Mouse (Mus musculus): ENCODE results near the gene Slc22a4. TPM values are rescaled to one million over a fixed set of nuclear protein-coding genes. Genes with fewer than 3 reads are reported as not detected.
"Not testable (repeated sequence)": the region's sequence is repeated elsewhere in the genome, so short reads cannot be mapped to it uniquely, and the experiment has no call there.

Slc22a4 gene
- polyA plus RNA-seq, 1 experiment from 2014 or later: 36.7 TPM

- H3K9me3 ChIP-seq (replicated peaks); H3K4me3 ChIP-seq (replicated peaks); H3K4me2 ChIP-seq; ATAC-seq (ENCODE audit: insufficient read depth); H3K27me3 ChIP-seq; H3K9ac ChIP-seq: not testable (repeated sequence)
- Histone ChIP-seq H3K27ac (replicated peaks) (peak overlapping the region; percentile 94; the same call in 1 of the 2 replicates), H3K36me3 (replicated peaks) (peaks cover 87% of the 10 kb centered on the region), H3K4me1 (replicated peaks) (peaks cover 59% of the 10 kb centered on the region)
- 46% methylated on average over 12 of the region's 12 CpGs for WGBS (ENCODE audit: insufficient replicate concordance)
These were observed 24.9 kb downstream of the Slc22a4 start for GRCm38 (mm10) chr11:54002761-54003717.

GRCm38 (mm10) chr11:54002147-54002760 is 25.6 kb downstream of the Slc22a4 start:
- Histone ChIP-seq H3K4me2 (no peak overlapping the region), H3K4me3 (replicated peaks) (no peak overlapping the region), H3K27ac (replicated peaks) (peak overlapping the region; percentile 41; the same call in 1 of the 2 replicates), H3K27me3 (no peaks in the 10 kb centered on the region), H3K36me3 (replicated peaks) (peaks cover 87% of the 10 kb centered on the region), H3K9me3 (replicated peaks) (no peaks in the 10 kb centered on the region), H3K4me1 (replicated peaks) (peaks cover 51% of the 10 kb centered on the region), H3K9ac (no peak overlapping the region)
- WGBS (ENCODE audit: insufficient replicate concordance): 15% methylated on average over 5 of the region's 5 CpGs
- ATAC-seq (ENCODE audit: insufficient read depth): no peak

DNA sequence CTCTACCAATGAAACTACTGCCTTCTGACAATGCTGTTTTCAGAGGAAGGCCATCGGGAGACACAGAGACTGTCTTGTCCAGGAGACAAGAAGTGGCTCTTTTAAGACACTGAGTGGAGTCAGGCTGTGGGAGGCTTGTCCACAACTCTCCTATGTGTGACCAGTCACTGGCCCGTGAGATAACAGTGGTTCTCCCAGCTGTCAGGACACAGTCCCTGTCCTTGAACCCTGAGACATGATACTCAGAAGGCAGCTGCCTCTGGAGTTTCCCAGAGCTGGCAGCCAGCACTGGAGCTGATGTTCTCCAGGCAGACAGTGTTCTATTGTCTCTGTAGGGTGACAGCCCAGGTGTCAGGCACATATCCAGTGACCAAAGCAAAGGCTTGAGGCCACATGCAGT is 30.2 kb downstream of the Slc22a4 start:
- no peak for ATAC-seq (ENCODE audit: insufficient read depth)
- Histone ChIP-seq H3K9me3 (replicated peaks) (no peaks in the 10 kb centered on the region), H3K4me1 (replicated peaks) (peaks cover 6% of the 10 kb centered on the region), H3K36me3 (replicated peaks) (peaks cover 99% of the 10 kb centered on the region), H3K4me3 (replicated peaks) (no peak overlapping the region), H3K27ac (replicated peaks) (no peak overlapping the region), H3K27me3 (no peaks in the 10 kb centered on the region), H3K4me2 (no peak overlapping the region), H3K9ac (no peak overlapping the region)
- 83% methylated on average over 2 of the region's 2 CpGs for WGBS (ENCODE audit: insufficient replicate concordance)

DNA sequence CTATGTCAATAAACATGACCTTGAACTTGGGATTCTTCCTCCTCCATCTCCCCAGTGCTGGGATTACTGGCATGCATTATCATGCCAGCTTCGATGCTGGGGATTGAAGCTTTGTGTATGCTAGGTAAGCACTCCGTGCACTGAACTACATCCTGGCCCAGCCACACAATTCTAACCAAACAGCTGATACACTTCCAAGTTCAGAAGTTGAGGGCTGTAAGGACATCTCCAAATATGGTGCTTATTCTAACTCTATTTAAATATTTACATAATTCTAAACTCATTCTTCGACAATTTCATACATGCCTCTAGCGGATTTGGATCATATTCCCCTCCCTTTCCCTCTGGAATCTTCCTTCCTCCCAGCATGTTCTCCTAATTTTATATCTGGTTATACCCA is 35.6 kb downstream of the Slc22a4 start:
- Histone ChIP-seq H3K36me3 (replicated peaks) (peaks cover 100% of the 10 kb centered on the region), H3K27ac (replicated peaks) (no peak overlapping the region), H3K4me2 (no peak overlapping the region), H3K9me3 (replicated peaks) (no peaks in the 10 kb centered on the region), H3K27me3 (no peaks in the 10 kb centered on the region), H3K4me3 (replicated peaks) (no peak overlapping the region), H3K4me1 (replicated peaks) (no peaks in the 10 kb centered on the region), H3K9ac (no peak overlapping the region)
- 79% methylated on average over 4 of the region's 4 CpGs for WGBS (ENCODE audit: insufficient replicate concordance)
- no peak for ATAC-seq (ENCODE audit: insufficient read depth)

DNA sequence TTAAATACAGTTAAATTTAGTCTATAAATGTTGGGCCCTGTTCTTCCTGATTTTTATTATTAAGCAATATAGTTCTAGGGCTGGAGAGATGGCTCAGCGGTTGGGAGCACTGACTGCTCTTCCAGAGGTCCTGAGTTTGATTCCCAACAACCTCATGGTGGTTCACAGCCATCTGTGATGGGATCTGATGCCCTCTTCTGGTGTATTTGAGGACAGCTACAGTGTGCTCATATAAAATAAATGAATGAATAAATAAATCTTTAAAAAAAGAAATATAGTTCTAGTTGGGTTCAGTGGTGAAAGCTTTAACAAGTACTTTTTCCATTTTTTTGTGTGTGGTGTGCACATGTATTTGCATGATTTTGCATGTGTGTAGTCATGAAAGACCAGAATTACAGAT is 38.7 kb downstream of the Slc22a4 start:
- peaks cover 99% of the 10 kb centered on the region for H3K36me3 ChIP-seq (replicated peaks)
- no peaks in the 10 kb centered on the region for H3K27me3 ChIP-seq
- 50% methylated on average over 1 of the region's 1 CpGs for WGBS (ENCODE audit: insufficient replicate concordance)
- H3K27ac ChIP-seq (replicated peaks): no peak overlapping the region
- H3K9me3 ChIP-seq (replicated peaks): no peaks in the 10 kb centered on the region
- no peak for ATAC-seq (ENCODE audit: insufficient read depth)
- H3K4me3 ChIP-seq (replicated peaks): no peak overlapping the region
- H3K4me1 ChIP-seq (replicated peaks): no peaks in the 10 kb centered on the region
- no peak overlapping the region for H3K4me2 ChIP-seq
- H3K9ac ChIP-seq: no peak overlapping the region

DNA sequence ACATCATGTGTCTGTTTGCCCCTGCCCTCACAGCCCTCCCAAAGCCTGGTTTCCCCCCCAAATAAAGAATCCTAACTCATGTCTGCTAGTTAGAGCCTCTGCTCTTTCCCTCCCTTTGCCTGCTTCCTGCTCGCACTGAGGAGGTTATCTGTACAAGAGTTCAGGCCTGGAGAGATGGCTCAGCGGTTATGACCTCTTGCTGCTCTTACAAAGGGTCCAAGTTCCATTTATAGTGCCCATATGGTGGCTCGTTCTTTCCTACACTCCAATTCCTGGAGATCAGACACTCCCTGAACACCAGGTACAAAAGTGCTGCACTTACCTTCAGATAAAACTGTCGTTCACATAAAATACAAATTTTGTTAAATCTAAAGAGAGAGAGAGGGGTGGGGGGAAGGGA is 39.8 kb downstream of the Slc22a4 start:
- Histone ChIP-seq H3K9ac (no peak overlapping the region), H3K4me3 (replicated peaks) (no peak overlapping the region), H3K36me3 (replicated peaks) (peaks cover 99% of the 10 kb centered on the region)

DNA sequence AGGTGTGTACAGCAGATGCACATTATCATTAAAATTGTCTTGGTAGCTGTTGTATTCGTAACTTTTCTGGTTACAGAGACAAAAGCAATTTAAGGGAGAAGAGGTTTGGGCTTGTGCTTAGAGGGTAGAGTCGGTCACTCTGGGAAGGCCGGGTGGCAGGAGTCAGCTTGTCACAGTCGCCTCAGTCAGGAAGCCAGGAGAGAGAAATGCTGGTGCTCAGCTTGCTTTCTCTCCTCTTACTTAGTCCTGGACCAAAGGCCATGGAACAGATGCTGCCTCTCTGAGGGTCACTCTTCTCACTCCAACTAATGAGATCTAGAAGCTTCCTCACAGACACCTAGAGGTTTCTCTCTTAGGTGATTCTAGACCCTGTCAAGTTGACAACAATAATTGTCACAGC is 46.5 kb downstream of the Slc22a4 start:
- WGBS (ENCODE audit: insufficient replicate concordance): 84% methylated on average over 4 of the region's 4 CpGs

More for the DNA sequence above, 39.8 kb downstream of the Slc22a4 start:
- H3K27ac ChIP-seq (replicated peaks): no peak overlapping the region
- H3K27me3 ChIP-seq: no peaks in the 10 kb centered on the region
- H3K4me2 ChIP-seq: no peak overlapping the region
- no peaks in the 10 kb centered on the region for H3K9me3 ChIP-seq (replicated peaks)
- H3K4me1 ChIP-seq (replicated peaks): no peaks in the 10 kb centered on the region
- ATAC-seq (ENCODE audit: insufficient read depth): no peak
- WGBS (ENCODE audit: insufficient replicate concordance): 88% methylated on average over 4 of the region's 4 CpGs

GRCm38 (mm10) chr11:53979788-53980621 is 47.9 kb downstream of the Slc22a4 start, which contains the start of gene Slc22a21:
TSS of gene Slc22a21 (minus strand) at chr11:53980332.
- ATAC-seq (ENCODE audit: insufficient read depth): peak; percentile 91
- no peak within 1 kb of the TSS for H3K27ac ChIP-seq (replicated peaks)
- WGBS (ENCODE audit: insufficient replicate concordance): 1% methylated on average over 73 of the region's 73 CpGs

More for the DNA sequence above, 46.5 kb downstream of the Slc22a4 start:
- no peak for ATAC-seq (ENCODE audit: insufficient read depth)
- Histone ChIP-seq H3K4me1 (replicated peaks) (peaks cover 18% of the 10 kb centered on the region), H3K4me3 (replicated peaks) (no peak overlapping the region), H3K27me3 (peaks cover 16% of the 10 kb centered on the region), H3K27ac (replicated peaks) (no peak overlapping the region), H3K36me3 (replicated peaks) (peaks cover 40% of the 10 kb centered on the region), H3K9me3 (replicated peaks) (no peaks in the 10 kb centered on the region), H3K4me2 (no peak overlapping the region), H3K9ac (no peak overlapping the region)

DNA sequence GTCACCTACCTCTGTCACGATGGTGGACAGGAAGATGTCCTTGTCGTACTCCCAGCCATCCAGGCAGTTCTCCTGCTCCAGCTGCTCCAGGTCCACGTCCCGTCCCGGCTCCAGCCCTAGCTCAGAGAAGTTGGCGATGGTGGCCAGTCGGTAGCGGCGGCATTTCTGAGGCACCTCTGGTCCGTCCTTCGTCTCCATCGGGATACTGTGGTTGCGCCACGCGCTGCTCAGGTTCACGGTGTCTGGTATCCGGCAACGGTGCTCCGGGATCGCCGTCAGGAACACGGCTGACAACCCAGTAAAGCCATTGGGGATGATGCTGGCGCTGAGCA is 48.5 kb downstream of the Slc22a4 start:
- Histone ChIP-seq H3K4me2 (peak overlapping the region; percentile 96), H3K36me3 (replicated peaks) (peaks cover 21% of the 10 kb centered on the region), H3K4me1 (replicated peaks) (peaks cover 18% of the 10 kb centered on the region), H3K9ac (peak overlapping the region; percentile 60), H3K27me3 (peaks cover 16% of the 10 kb centered on the region), H3K4me3 (replicated peaks) (peak overlapping the region; percentile 59)
- not testable (repeated sequence) for H3K27ac ChIP-seq (replicated peaks); ATAC-seq (ENCODE audit: insufficient read depth); H3K9me3 ChIP-seq (replicated peaks)
- WGBS (ENCODE audit: insufficient replicate concordance): under 1% methylated on average over 23 of the region's 23 CpGs

More at GRCm38 (mm10) chr11:53979788-53980621, 47.9 kb downstream of the Slc22a4 start, which contains the start of gene Slc22a21:
- H3K27me3 ChIP-seq: peaks cover 16% of the 10 kb centered on the region
- H3K9ac ChIP-seq: peak within 1 kb of the TSS; percentile 60
- peak within 1 kb of the TSS; percentile 96 for H3K4me2 ChIP-seq
- peak within 1 kb of the TSS; percentile 59 for H3K4me3 ChIP-seq (replicated peaks)
- peaks cover 18% of the 10 kb centered on the region for H3K4me1 ChIP-seq (replicated peaks)
- H3K36me3 ChIP-seq (replicated peaks): peaks cover 27% of the 10 kb centered on the region
- H3K9me3 ChIP-seq (replicated peaks): no peaks in the 10 kb centered on the region

DNA sequence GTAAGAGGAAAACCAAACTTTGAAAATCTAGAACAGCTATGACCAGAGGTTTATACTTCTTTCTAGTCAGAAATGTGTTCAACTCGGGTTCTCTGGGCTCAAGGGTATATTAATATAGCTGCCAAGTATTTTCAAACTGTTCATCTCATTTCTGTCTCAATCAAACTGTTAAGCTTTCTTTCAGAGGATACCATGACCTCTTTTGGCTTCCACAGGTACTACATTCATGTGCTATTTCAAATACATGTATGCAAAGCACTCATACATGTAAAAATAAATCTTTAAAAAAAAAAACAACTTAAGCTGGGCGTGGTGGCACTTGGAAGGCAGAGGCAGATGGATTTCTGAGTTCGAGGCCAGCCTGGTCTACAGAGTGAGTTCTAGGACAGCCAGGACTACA is 50.2 kb downstream of the Slc22a4 start:
- no peak overlapping the region for H3K4me2 ChIP-seq
- H3K4me3 ChIP-seq (replicated peaks): no peak overlapping the region
- 48% methylated on average over 3 of the region's 3 CpGs for WGBS (ENCODE audit: insufficient replicate concordance)
- no peak for ATAC-seq (ENCODE audit: insufficient read depth)
- peaks cover 5% of the 10 kb centered on the region for H3K36me3 ChIP-seq (replicated peaks)
- H3K9ac ChIP-seq: no peak overlapping the region
- peaks cover 18% of the 10 kb centered on the region for H3K4me1 ChIP-seq (replicated peaks)
- peaks cover 16% of the 10 kb centered on the region for H3K27me3 ChIP-seq
- no peaks in the 10 kb centered on the region for H3K9me3 ChIP-seq (replicated peaks)
- no peak overlapping the region for H3K27ac ChIP-seq (replicated peaks)

- no peak for ATAC-seq (ENCODE audit: insufficient read depth)
- no peak overlapping the region for H3K27ac ChIP-seq (replicated peaks)
- no peaks in the 10 kb centered on the region for H3K36me3 ChIP-seq (replicated peaks)
- no peaks in the 10 kb centered on the region for H3K9me3 ChIP-seq (replicated peaks)
- H3K4me2 ChIP-seq: no peak overlapping the region
- peaks cover 17% of the 10 kb centered on the region for H3K4me1 ChIP-seq (replicated peaks)
- peaks cover 16% of the 10 kb centered on the region for H3K27me3 ChIP-seq
- H3K9ac ChIP-seq: no peak overlapping the region
- no peak overlapping the region for H3K4me3 ChIP-seq (replicated peaks)
These were observed 52.3 kb downstream of the Slc22a4 start for GRCm38 (mm10) chr11:53975559-53975958.
